Mouse (Mus musculus): ENCODE data around the gene Larp7. TPM values are rescaled to one million over a fixed set of nuclear protein-coding genes. Genes with fewer than 3 reads are reported as not detected.

Larp7 gene
- 10 to 100 TPM; 10.8 to 12.3 TPM for total RNA-seq (2021)
- long read RNA-seq, experiment 1, transcript Larp7-201 (13 exons, 2,121 nt), result major isoform, 12 of 14 reads
- long read RNA-seq, experiment 1, partial matches to known transcripts, result 1 of 14 reads
- long read RNA-seq, experiment 1, other reads (novel, unspliced or antisense), result 1 of 14 reads
- long read RNA-seq, experiment 2, transcript Larp7-201 (13 exons, 2,121 nt), result major isoform, 14 of 16 reads
- long read RNA-seq, experiment 2, partial matches to known transcripts, result 2 of 16 reads
- long read RNA-seq, experiment 2, other reads (novel, unspliced or antisense), result 0 of 16 reads

DNA sequence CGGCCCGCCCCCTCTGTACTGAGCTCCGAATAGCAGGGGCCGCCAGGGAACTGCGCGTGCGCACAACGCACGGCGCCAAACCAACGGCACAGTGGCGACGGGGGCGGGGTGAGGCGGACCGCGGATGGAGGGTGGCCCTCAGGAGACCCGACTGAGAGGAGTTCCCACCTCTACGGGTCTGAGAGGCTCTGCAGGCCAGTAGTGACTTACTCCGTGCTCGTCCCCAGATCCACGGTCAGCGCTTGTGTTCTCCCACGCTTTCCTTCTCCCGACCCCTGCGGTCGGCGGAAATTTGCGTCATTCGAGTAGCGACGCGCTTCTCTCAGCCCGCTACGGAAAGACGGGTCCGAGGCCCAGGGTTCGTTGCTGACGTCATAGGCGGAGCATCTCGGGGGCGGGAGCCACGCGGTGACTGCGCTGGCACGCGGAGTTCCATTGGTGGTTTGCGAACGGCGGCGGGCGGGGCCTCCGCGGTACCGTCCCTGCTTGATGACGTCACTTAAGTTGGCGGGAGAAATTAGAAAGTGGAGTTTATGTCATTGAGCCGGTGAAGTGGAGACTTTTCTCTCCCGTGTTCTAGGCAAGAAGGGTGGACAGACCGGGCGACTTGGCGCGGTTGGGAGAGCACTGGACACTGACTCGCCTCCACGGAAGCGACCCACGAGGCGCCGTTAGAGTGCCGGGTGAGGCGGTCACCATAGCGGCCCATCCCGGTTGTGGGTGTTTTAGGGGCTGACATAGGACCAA, at the start of gene Larp7, which contains the start of gene Zgrf1:
Gene Larp7 (minus strand): TSS at position 377 of the 747 bp plus-strand sequence.
Gene Zgrf1 (plus strand): TSS at position 517 of the 747 bp plus-strand sequence.
- DNase-seq, result peak; percentile 98
- intact Hi-C loops (cut with DNase I; ENCODE audit: low total_unique reads), result loop anchor here (5.0 kb wide), 1 partner anchor 231 kb away; no protein-coding TSS in a partner anchor

DNA sequence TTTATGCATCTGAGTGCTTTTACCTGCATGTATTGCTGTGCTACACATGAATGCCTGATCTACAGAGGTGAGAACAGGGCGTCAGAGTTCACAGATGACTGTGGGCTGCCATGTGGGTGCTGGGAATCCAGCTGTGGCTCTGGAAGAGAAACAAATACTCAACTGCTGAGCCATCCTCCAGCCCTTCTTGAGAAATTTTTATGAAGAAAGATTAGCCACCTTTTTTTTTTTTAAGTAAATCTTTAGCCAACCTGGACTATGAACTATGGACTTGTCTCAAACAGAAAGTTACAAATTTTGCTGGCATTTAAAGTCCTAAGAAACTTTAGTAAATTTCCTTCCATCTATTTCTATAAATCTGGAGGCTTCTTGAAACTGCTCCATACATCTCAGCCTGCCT, 44.0 kb upstream of the Larp7 start:
- no peak for DNase-seq
- intact Hi-C loops (cut with DNase I; ENCODE audit: low total_unique reads), result no loop called here

DNA sequence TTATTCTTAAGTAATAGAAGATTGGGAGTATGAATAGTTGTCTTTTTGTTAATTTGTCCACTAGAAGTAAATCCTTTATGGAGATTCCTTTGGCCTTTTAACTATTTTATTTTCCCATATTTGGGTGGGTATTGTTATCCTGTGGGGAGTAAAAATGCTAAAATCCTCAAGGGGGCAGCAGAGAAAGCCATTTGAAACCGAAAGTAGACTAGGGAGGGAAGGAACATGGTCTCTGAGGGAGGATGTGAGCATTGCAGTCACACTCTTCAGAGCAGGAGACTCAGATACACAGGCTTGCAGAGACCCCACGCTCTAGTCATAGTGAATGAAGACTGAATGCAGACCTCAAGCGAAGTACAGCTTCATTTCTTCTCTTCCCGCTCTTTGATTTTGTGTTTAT, 19.4 kb upstream of the Larp7 start:
- peak; percentile 8 for DNase-seq
- intact Hi-C loops (cut with DNase I; ENCODE audit: low total_unique reads), result no loop called here

DNA sequence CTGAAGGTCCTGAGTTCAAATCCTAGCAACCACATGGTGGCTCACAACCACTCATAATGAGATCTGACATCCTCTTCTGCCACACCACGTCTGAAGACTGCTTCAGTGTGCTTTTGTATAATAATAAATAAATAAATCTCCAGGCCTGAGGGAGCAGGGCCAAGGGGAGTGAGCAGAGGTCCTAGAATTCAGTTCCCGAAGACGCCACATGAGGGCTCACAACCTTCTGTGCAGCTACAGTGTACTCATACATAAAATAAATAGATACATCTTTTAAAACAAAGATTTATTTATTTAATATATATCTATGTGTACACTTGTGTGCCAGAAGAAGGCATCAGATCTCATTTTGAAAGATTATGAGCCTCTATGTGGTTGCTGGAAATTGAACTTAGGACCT, 12.0 kb upstream of the Larp7 start:
- no peak for DNase-seq
- intact Hi-C loops (cut with DNase I; ENCODE audit: low total_unique reads), result no loop called here

DNA sequence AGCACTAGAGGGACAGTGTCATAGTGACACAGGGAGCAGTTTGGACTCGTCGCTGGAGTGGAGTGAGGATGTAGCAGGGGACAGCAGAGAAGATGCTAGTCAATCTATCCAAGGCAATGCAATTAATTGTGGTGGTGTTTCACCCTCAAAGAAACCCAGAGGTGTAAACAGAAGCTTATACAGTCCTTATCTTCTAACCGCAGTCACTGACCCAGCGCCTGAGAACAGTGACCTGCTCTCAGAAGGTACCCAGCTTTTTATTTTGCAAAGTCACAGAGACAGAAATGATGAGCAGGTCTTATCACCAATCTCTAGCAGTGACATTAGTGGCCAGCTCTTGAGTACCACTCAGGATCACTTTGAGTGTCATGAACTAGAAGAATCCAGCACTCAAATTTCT, 9.8 kb upstream of the Larp7 start:
- no peak for DNase-seq
- intact Hi-C loops (cut with DNase I; ENCODE audit: low total_unique reads), result no loop called here

DNA sequence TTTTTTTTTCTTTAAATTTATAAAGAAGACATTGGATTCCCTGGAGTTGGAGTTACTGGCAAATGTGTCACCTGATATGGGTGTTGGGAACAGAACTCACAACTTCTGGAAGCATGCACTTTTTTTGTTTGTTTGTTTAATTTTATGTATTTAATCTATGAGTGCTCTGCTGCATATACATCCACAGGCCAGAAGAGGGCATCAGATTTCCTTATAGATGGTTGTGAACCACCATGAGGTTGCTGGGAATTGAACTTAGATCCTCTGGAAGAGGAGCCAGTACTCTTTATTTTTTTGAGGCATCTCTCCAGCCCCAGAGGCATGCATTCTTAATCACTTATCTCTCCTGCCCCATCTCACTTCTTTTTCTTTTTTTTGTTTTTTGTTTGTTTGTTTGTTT, 5.1 kb upstream of the Larp7 start:
- DNase-seq, result no peak
- intact Hi-C loops (cut with DNase I; ENCODE audit: low total_unique reads), result no loop called here

DNA sequence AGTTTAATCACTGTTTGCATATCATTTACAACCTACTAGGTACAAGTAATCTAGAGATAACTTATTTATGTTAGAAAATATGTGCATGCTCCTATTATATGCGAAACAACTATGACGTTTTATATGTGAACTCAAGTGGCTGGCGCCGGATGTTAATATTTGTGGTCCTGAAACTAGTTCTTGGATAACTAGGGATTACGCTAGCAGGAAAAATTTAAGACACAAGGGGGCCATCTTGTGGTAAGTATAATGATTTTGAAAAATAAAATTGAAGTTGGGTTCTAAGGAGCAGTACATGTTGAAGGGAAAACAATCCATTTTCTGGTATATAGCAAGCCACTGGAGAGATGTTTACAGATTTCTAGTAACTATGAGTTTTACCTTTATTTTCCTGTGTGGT, 1.6 kb upstream of the Larp7 start:
- DNase-seq, result no peak
- intact Hi-C loops (cut with DNase I; ENCODE audit: low total_unique reads), result loop anchor here (5.0 kb wide), 1 partner anchor 232 kb away; no protein-coding TSS in a partner anchor

DNA sequence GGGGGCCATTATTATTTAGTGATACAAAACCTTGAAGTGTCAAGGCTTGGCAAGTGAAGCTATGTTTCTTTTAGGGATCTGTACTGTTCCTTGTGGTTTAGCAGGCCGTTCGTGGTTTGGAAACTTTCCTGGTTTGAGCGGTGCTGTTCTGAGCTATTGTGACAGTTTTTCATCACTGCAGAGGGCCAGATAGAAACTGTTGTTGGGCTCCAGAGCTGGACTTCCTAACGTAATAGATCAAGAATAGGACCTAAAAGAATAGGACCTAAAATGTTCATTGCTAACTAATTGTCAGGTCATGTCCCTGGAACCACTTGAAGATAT, 533 bp upstream of the Larp7 start:
- intact Hi-C loops (cut with DNase I; ENCODE audit: low total_unique reads), result loop anchor here (5.0 kb wide), 1 partner anchor 231 kb away; no protein-coding TSS in a partner anchor
- no peak for DNase-seq

DNA sequence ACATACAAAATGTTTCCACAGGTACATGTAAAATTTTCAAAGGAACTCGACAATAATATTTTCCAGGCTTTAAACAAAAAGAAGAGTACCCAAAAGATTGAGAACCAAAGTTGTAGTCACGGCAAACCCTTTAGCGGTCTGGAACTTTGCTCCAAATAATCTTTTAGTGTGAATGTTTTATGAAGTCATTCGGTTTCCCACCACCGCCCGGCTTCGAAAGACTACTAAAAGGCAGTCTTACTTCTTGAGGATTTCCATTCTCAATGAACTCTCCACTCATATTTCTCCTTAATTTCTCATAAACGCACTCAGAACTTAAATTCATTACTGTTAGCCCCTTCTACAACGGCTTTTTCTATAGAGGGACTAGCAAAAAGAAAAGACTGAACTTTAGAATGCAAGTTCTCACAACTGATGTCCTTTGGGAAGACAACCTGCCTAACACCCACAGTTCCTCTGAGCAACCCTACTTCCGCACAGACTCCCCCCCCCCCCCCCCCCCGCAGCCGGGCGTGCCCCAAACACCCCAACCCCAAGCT, 646 bp downstream of the Larp7 start:
- no peak for DNase-seq
- intact Hi-C loops (cut with DNase I; ENCODE audit: low total_unique reads), result loop anchor here (5.0 kb wide), 1 partner anchor 230 kb away; no protein-coding TSS in a partner anchor

DNA sequence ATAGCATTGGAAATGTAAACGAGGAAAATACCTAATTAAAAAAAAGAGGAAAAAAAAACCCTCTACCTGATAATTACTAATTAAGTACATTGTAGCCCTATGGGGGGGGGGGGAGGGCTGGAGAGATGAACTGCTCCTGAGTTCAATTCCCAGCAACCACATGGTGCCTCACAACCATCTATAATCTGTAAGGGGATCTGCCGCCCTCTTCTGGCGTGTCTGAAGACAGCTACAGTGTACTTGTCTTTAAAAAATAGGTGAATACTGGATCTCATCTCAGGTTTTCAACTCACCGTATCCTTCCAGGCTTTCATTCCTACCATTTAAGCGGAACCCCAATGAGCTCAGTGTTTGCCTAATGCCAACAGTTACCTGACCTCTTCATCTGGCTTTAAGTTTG, 5.3 kb downstream of the Larp7 start:
- DNase-seq, result peak; percentile 8

DNA sequence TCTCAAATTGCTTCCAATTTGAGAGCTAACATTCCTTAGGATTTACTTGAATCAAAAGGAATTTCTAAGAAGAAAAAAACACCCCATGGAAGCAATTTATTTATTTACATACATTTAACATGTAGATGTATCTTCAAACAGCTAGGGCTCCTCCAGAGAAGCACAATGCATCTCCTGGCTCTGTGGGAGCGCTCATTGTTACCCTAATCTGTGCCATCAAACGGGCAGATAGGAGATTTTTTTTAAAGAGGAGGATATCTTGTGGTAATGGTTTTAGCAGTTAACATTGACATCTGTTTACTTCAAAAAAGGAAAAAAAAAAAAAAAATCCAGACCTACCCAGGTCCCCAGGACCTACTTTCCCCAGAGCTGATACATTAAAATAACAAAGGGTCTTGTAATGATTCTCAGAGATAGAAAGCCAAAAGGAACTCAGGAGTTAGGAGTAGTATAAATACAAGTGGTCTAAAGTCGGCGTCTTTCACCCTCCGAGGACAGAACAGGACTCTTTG, 8.5 kb downstream of the Larp7 start:
- DNase-seq, result no peak
- intact Hi-C loops (cut with DNase I; ENCODE audit: low total_unique reads), result loop anchor here (5.0 kb wide), 1 partner anchor 92 kb away; no protein-coding TSS in a partner anchor

More for the DNA sequence above, 5.3 kb downstream of the Larp7 start:
- intact Hi-C loops (cut with DNase I; ENCODE audit: low total_unique reads), result loop anchor here (5.0 kb wide), 1 partner anchor 96 kb away; no protein-coding TSS in a partner anchor

DNA sequence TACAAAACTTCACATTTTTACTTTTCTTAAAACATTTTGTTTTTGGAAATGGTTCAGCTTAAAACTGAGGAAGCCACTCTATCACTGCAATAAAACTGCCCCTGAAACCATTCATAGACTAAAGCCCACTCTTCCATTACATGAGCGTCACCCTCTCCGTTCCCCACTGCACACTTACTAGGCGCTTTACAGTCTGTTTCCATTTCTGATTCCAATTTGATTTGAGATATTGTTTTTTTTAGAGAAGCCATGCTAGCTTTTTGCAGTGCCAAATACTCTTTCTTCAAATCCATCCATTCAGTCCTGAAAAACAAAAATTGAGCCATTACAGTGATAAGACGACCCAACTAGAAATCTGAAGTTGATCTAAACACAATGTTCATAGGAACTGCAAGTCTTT, 9.2 kb downstream of the Larp7 start:
- DNase-seq, result no peak
- intact Hi-C loops (cut with DNase I; ENCODE audit: low total_unique reads), result no loop called here

DNA sequence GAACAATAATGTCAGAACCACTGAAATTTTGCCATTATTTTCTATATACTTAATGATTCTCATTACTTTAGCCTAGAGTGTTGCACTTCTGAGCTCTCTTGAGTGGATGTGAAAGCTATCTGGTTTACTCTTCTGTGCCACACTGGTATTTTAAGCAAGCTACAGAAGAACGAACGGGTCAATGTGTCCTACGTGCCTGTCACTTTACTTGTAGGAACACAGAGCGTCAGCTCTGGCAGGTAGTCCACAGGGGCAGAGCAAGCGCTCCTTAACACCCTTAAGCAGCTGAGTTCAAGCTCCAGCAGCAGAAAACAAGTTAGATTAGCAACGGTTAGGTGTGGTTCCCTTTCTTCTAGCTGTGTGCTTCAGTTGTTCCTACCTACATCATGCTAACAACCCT, 14.0 kb downstream of the Larp7 start:
- intact Hi-C loops (cut with DNase I; ENCODE audit: low total_unique reads), result no loop called here
- no peak for DNase-seq

DNA sequence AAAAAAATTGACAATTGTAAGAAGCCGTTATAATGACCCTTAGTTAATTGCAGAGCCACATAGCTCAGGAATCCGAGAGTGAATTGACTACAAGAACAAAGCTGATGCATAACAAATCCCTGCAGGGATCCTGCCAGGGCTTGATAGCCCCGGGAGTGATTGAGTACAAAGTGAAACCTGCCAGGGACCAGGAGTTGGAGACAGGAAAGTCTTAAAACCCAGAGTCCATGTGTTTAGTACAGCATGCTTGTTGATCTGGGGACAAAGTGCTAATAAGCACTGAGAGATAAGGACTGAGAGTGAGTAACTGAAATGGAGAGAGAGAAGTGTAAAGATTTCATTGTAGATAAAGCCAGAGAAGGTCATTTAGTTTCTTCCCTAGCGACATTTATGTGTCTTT, 22.9 kb downstream of the Larp7 start:
- DNase-seq, result no peak
- intact Hi-C loops (cut with DNase I; ENCODE audit: low total_unique reads), result no loop called here

DNA sequence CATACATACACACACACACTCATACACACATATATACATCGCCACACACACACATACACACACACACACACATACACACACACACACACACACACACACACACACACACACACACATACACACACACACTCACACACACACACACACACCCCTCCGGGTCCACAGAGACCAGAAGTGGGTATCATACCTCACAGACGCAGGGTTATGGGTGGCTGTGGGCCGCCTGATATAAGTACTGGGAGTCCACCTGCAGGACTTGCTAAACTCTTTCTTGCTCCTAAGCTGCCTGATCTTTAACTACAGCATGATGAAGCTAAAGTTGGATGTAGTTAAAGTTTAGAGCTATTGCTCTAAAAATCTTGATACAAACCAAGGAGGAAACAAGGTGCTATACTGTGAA, 23.3 kb downstream of the Larp7 start:
- DNase-seq, result no peak
- intact Hi-C loops (cut with DNase I; ENCODE audit: low total_unique reads), result no loop called here

DNA sequence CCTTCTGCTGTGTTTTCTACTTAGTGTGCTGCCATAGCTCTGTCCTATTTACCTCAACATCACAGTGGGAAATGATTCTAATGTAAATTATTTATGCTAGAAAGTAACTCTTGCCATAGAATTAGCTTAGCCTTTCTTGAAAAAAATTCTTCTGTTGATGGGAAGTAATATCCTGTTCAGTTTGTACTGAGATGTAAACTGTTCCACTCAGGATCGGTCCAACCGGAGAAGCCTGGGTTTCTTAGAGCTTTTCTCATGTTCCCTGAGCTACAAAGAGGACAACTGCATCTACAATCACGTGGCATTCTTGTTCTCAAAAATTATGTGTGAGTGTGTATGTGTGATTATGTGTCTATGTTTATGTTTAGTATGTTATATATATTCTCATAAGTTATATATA, 23.9 kb downstream of the Larp7 start:
- intact Hi-C loops (cut with DNase I; ENCODE audit: low total_unique reads), result no loop called here
- DNase-seq, result no peak

DNA sequence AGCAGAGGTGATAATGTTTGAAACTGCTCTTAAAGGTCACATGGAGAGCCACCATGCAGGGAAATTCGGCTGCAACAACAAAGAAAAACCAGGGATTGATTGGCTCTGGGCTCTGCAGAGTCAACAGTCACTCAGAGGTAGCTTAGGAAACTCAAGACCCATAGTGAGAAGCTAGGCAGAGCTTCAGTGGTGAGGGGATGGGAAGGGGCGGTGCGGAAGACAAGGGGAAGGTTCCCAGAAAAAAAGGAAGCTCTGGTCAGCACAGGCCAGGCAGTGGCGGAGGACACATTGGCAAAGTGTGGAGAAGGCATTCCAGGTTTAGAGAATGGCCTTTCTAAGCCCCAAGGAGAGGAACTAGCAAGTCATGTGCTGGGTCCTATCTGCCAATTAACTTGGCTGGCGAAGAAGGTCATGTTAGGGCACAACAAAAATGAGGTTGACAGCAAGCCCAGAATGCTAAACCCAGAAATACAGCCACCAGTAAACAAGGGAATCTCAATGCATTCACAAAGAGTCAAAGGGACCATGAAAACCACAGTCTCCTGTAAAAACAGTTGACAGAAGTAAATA, 25.6 kb downstream of the Larp7 start:
- intact Hi-C loops (cut with DNase I; ENCODE audit: low total_unique reads), result no loop called here
- peak; percentile 30 for DNase-seq

DNA sequence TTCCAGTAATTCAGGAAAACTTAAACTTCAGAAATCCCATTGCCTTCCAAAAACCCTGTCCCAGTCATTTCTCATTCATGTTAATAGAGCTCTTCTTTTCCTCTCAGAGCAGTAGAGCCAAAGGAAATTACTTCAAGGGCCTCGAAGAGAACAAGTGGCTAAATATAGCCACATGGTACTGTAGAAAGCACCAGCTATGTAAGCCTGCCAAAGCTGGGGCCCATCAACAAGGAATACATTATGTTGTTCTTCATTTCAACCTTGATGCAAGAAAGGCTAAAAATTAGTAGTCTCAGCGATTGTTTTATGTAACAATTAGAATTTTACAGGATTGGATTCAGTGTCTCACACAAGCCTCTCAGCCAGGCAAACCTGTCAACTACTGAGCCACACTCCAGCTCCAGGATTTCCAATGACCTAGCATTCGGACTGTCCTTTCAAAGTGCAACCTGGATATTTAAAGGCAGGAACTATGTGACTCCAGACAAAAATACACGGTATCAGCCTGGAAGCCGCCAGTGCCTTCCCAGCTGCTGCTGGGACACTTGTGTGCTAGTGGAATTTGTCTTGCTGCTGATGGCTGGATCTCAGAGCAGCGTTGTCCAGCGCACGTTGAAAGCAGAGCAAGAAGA, 27.8 kb downstream of the Larp7 start:
- DNase-seq, result peak; percentile 20
- intact Hi-C loops (cut with DNase I; ENCODE audit: low total_unique reads), result no loop called here

DNA sequence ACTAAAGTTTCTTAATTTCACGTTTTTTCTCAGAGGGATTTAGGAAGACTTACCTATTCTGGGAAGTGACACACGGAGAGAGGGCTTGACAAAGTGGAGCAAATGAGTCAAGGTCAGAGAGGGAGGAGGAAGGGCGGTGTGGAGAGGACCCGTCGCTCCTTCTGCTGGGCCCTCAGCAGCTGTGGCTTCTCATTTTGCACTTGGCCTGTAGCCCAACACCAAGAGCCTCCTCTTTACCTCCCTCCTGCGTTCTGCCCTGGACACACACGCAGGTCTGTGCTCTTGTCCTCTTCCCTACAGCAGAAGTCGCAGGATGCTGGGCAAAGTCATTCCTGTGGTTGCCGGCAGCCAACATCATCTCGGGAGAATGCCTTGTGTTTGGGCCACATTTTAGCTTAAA, 32.0 kb downstream of the Larp7 start:
- DNase-seq, result peak; percentile 32
- intact Hi-C loops (cut with DNase I; ENCODE audit: low total_unique reads), result no loop called here

DNA sequence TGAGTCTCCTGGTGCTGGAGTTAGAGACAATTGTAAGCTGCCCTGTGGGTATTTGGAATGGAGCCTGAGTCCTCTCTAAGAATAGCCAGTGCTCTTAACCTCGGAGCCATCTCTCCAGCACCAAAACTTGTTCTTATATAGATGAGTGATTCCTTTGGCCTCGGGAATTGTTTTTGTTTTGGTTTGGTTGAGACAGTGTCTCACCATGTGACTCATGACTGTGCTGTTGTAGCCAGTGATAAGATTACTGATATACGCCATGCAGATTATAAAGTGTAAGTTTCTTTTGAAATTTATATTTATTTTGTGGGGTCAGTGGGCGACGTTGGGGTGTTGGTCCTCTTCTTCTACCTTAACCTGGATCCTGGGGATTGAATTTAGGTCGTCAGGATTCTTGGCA, 32.8 kb downstream of the Larp7 start:
- DNase-seq, result no peak
- intact Hi-C loops (cut with DNase I; ENCODE audit: low total_unique reads), result no loop called here
